Mouse (Mus musculus): Measurements from ENCODE around the gene Glyat. TPM values are rescaled to one million over a fixed set of nuclear protein-coding genes. Genes with fewer than 3 reads are reported as not detected.
"Not testable (repeated sequence)": the region's sequence is repeated elsewhere in the genome, so short reads cannot be mapped to it uniquely, and the experiment has no call there.

Glyat gene
- total RNA-seq (2021) = under 1 TPM; 0.20 to 0.36 TPM
- long read RNA-seq = 0 reads

DNA sequence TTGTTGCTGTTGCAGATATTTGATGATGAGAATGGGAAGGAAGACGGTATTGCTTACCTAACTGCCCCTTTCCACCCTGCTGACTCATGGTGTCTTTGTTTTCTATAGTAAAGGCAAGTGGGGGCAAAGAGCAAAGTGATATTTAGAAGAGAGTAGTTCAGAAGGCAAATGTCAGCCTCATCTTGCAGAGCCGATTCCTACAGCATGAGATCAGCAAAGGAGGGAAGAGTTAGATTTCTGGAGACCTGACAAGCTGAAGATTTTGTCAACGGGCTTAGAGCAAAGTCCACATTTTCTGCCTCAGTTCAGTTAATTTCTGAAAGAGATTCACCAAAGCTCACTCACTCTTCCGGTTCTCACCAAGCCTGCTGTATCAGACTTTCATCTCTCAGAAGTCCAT is at the start of gene Glyat:
Gene Glyat (plus strand): TSS at position 133 of the 400 bp plus-strand sequence.
- no peak for DNase-seq (ENCODE audit: low spot score in 2 of 2)

DNA sequence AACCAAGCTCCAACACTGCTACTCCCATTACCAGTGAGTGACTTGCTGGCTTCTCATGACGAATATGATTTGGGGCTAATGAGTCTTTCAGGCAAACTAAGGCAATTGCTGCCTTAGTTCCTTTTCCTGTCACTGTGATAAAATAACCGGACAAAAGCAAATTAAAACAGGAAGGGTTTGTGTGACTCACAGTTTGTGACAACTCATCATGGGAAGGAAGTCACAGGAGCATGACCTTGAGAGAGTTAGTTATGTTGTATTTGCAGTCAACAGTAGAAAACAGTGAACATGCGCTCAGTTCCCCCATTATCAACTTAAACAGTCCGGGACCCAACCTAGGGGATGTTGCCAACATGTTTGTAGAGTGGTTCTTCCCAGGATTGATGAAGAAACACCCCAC is 47.8 kb upstream of the Glyat start:
- DNase-seq (ENCODE audit: low spot score in 2 of 2) = no peak

DNA sequence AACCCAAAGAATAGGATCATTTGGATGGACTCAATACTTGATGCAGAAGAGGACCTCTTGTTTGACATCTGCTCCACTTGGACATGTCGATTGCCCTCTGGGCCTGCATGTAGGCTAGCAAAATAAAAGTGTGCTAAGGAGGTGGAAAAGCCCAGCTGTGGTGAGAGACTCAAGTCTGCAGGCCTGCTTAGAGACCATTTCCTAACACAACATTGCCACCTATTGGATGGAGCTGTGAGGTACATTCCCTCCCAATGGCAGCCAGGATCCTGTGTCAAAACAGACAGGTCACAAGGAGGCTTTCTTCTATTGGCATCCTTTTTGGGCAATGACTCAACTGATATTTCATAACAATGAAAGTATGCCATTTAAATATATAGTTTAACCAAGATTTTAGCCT is 41.2 kb upstream of the Glyat start:
- DNase-seq (ENCODE audit: low spot score in 2 of 2) = peak; percentile 54 to 86

DNA sequence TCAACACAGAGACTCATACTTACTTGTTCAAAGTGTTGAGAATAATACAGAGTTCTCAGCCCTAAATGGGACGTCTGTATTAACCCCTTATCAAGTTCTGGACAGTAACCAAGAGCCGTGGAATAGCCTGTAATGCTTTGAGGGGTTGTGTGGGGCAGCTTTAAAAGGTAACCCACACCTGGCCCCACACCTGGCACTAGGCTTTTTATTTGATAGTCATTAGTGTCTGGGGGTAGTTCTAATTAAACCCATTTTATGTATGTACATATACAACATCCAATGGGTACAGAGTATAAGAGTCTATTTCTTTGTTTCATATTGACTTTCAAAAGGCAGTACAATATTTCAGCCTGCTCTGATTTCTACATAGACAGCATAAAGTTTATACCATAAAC is 38.0 kb upstream of the Glyat start:
- no peak for DNase-seq (ENCODE audit: low spot score in 2 of 2)

DNA sequence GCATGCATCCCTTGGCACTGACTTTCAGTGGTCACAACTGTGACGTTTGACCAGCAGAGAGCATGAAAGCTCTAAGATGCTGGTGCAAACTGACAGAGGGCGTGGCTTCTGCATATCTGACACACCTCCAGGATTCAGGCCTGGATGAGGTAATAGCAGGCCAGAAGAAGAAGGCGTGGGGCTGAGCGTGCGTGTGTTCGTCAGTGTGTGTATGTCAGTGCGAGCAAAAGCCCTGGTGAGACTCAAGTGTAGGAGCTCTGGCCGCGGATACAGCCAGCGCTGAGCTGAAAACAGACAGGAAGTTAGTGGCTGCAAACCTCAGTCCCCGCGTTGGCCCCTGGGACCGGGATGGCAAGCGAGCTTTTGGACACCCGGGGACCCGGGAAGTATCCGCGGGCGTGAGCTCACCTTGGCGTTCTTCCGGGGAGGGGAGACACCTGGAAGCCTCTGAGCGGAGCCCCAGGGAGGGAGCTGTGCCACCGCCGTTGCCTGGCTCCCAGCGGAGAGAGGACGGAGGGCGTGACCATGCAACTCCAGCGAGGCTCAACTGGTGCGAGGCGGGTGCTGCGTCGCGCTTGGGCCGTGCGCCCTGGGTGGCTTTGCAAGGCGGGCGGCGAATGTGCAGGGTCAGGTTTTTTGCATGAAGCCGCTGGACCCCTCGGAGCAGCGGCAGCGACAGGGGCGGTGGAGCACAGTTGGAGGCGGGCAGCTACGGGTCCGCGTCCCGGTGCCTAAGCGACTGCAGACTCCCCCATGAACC is 37.4 kb upstream of the Glyat start:
- peak; percentile 41 to 63 for DNase-seq (ENCODE audit: low spot score in 2 of 2)

DNA sequence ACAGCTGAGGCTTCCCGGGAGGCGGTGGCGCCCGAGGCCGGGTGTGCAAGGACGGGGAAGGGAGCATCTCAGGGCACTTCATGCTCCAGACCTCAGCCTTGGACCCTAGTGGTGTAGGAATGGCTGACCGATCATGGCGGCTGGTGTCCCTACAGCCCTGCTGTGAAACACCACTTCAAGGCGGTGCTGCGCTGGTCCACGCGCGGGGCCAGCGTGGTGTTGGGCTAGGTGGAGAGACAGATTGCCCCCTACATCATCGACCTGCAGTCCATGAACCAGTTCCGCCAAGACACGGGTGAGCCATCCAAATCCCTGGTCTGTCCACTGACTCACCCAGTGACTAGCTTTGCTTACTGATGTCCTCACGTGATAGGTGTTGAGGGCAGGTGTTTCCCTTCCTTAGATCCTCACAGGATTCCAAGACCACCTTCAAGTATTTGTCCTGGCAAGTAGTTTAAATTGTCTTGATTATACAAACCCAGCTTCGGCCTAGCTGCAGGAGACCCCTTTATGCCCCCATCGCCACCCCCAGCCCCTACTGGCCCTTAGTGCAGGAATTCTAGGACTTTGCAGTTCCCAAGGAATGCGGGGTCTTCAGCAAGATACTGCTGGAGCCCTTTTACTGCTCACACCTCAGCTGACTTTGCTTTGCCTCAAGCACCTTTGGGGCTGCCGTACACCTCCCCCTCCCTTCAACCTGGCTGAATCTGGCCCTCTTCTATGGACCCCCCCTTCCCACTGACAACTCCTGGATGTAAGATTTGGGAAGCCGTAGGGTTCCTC is 36.6 kb upstream of the Glyat start:
- DNase-seq (ENCODE audit: low spot score in 2 of 2) = peak in 1 of 2 experiments; percentile 12

DNA sequence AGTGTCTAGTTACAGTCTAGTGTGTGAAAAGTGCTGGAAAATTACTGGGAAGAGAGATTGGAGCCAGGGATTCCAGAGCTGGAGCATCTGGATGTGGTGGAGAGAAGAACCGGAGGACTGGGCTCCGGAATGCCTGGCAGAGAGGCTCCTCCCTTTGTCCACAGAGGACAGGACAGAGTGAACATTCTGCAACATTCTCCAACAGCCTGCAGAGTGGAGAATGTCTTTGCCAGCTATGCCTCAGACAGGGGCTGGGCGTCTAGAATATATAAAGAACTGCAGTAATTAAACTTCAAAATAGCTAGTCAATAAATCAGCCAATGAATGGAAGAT is 36.1 kb upstream of the Glyat start:
- DNase-seq (ENCODE audit: low spot score in 2 of 2) = no peak

DNA sequence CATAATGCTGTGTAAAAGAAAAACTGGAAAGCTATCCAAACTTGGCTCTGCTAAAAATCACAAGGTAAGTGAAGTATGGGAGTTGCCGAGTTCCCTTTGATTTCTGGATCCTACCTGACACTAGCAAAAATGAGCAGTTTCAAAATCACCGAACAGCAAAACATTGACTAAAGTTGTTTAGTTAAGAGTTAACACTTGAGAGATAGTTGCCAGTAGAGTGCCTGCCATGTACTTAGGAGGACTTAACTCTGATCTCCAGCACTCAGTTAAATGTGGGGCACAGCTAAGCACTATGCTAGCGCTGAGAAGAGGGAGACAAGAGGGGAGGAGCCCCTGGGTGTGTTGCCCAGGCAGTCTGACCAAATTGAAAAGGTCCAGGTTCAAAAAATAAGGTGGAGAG is 34.4 kb upstream of the Glyat start:
- DNase-seq (ENCODE audit: low spot score in 2 of 2) = no peak

DNA sequence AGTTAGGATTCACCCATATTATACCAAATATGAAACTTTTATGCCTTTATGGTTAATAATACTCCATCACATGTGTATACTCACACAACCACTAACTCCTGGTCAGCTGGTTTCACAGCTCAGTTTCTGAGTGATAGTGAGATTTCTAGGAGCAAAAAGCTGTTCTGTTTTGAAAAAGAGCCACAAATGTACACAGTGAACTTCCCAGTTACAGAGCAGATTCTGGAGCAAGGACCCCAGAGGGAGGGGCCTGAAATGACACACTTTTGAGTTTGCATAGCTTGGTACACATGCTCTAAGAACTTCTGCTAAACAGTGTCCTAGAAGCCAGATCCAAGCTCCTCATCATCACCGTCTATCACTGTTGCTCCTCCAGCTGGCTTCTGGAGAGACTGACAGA is 33.4 kb upstream of the Glyat start, which contains the start of gene Gm4952:
Gene Gm4952 (plus strand): TSS at position 301 of the 400 bp plus-strand sequence.
- no peak for DNase-seq (ENCODE audit: low spot score in 2 of 2)

DNA sequence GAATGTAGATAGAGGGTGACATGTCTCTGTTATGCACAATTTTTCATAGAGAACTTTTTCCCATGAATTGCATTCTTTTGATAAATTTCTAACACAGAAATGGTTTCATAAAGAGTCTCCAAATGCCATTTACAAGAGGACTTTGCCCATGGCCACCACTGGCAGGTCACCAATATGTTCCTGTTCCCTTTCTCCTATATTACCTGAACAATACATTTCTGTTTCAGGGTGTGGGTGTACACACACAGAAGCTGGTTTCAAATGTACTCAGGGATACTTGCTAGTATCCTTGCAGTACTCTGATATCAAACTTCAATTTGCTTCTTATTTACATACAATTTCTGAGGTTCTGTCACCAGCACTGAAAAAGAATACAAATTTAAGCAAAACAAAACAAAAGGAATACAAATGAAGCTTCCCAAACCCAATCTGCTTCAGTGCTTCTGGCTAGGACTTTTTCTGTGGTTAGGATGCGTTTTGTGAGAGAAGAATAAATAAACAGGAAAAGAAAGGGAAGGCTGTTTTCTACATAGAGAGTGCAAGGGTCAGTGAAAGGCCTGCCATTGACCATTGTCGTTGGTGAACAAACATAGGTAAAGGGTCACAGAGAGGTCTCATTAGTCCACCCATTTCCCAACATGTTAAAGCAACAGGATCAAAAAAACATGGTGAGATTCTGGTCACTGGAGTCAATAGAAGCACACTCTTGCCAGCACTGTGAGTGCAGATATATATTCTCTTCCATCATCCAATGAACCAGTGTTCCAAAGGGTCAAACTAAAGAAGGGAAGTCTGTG is 32.2 kb upstream of the Glyat start:
- DNase-seq (ENCODE audit: low spot score in 2 of 2) = no peak

DNA sequence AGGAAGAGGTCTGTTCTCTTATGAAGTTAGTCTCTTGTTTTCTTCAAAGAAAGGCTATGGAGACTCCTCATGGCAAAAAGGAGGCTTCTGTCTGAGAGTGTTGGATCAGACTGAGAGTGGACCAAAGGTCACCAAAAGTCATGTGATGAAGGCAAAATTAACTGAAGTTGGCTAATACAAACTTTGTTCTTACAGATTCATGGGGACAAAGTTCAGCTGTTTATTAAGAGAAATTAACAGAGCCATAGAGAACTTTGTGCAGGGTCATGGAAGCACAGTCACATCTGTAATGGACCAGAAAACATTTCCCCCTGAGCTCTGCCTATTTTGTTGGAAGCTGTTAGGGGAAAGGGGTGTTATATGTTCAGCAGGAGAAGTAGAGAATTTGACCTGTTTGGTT is 24.8 kb upstream of the Glyat start:
- no peak for DNase-seq (ENCODE audit: low spot score in 2 of 2)

DNA sequence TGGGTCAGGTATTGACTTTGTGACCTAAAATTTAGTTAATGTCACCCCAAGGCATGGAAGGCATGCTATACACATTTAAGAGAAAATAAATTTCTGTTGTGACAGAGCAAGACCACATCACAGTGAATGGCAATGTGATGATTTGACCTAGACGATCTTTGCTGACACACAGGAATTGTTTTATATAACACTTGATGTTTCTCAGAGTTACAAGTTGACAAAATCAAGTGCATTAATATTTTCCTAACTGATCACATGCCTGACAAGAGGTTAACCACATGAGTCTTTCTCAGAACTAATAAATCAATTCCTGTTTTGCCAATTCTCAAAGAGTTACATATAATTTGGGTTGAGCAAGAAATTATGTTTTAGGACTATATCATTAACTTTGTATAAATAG is 19.5 kb upstream of the Glyat start:
- no peak for DNase-seq (ENCODE audit: low spot score in 2 of 2)

DNA sequence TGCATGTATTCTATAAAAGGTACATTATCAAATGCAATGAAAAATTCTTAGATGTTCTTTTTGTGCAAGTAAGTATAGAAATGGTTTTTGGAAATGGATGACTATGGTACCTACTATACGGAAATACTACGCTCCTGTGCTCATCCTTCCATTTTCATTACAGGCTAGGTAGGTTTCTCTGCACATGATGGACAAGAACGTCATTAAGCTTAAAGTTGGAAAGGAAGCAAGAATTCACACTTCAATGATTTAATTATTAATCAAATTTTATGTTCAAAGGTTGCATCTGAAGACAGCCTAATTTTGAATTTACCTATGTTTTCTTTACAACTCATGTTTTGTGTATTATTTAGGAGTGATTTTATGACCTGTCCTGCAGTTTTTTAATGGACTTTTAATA is 1.2 kb downstream of the Glyat start:
- no peak for DNase-seq (ENCODE audit: low spot score in 2 of 2)

DNA sequence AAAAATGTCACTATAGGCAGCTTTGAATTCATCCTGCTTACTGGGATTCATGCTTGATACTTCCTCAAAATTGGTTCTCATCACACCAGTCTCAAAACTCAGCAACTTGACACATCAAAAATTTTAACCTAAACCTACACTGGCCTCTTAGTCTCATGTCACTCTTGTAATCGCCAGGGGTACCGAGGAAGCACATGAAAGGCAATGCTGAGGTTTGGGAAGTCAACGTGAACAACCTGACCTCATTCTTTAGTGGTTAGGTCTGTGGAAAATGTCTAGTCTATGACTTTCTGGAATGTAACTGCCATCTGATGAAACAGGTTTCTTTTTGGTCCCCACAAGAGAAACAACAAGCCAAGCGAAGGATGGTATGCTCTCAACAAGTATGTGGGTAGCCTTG is 1.9 kb downstream of the Glyat start:
- no peak for DNase-seq (ENCODE audit: low spot score in 2 of 2)

DNA sequence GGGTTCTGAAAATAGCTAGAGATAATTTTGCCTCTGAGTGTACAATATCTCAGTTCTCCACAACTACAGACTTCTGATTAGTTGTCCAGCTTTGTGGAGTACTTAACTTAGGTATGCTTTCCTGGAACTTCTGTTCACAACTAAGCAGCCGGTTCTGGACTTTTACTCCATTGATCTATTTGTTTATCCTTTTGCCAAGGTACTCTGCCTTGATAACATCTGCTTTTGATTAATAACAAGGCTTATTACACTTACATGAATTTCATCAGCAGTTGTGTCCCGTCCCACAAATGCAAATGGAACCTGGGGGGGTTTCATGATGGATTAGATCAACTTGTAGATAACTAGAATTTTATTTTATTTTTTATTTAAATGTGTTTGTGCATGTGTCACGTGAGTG is 3.8 kb downstream of the Glyat start:
- no peak for DNase-seq (ENCODE audit: low spot score in 2 of 2)

DNA sequence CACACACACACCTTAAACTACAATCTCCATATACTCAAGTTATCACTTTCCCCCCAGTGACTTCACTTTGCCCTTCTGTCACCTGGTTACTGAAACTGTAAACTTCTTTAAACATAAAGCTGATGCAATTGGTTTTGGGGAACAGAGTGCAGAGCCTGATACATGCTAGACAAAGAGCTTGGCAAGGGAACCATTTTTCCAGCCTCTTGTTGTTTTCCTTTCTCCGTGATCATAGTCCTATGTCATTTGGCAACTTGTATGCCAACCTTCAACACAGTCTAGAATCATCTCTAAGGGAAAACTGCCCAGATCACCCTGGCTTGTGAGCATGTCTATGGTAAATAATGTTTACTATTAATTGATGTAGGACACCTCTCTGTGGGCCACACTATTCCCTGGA is 4.9 kb downstream of the Glyat start:
- DNase-seq (ENCODE audit: low spot score in 2 of 2) = no peak

DNA sequence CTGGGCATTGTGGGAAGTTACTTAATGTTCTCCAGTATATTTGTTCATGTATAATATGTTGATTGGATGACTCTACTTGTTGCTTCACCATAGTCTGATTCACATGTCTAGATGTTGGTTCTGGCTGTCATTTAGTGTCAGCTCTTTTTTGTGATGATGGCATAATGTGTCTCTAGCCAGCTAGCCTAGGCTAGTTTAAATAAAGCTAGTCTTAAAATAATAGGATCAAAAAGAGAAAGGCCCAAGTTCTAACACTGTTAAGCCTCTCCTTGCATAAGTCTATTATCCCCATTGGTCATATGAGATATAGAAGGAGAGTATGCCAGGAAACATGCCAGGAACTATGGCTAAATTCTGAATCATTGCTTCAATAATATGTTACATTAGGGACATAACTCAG is 16.4 kb downstream of the Glyat start:
- DNase-seq (ENCODE audit: low spot score in 2 of 2) = no peak

DNA sequence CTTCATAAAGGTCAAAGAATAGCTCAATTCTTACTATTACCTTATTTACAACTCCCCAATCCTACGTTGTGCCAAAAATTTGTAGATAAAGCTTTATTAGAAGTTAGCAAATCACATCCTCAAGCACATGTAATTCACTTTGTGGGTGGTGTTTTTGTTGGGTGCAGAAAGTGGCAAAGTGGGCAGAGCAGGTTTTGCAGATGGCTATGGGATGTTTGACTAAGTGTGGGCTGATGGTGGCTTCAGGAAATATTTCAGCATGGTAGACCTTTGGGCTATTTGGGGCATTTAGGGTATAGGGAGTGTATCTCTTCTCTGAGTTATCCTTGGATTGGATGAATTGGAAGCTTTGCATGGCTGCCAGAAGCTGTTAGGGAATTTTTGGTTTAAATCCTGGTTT is 33.0 kb downstream of the Glyat start:
- DNase-seq (ENCODE audit: low spot score in 2 of 2) = no peak

DNA sequence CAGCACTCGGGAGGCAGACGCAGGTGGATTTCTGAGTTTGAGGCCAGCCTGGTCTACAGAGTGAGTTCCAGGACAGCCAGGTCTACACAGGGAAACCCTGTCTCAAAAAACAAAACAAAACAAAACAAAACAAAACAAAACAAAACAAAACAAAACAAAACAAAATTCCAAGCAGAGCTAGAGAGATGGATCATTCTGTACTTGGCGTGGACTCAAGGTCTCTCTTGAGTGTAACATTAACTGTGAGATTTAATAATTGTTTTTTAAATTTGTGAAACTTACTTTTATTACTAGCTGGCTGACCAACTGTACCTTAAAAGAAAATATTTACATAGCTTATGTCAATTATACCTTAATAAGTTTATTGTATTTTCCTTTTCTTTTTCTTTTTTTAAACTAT is 35.5 kb downstream of the Glyat start:
- not testable (repeated sequence) for DNase-seq (ENCODE audit: low spot score in 2 of 2)

DNA sequence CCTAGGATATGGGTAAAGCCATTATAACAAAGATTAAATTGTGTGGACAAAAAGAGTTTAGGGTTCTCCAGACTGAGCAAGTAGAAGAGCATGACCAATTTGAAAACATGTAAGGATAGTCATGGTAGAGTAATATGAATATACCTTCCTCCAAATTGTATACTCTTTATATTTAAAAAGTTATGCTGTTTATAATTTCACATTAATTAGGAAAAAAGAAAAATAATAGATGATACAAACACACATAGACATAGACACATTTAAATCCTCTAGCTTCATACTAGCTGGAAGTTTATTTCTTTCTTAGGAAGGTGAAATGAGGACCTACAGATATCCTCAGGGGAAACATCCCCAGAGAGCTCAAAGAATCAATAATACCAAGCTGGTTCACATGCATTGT is 37.0 kb downstream of the Glyat start, which contains the start of gene Olfr1442:
Gene Olfr1442 (plus strand): TSS at position 301 of the 400 bp plus-strand sequence.
- no peak for DNase-seq (ENCODE audit: low spot score in 2 of 2)

DNA sequence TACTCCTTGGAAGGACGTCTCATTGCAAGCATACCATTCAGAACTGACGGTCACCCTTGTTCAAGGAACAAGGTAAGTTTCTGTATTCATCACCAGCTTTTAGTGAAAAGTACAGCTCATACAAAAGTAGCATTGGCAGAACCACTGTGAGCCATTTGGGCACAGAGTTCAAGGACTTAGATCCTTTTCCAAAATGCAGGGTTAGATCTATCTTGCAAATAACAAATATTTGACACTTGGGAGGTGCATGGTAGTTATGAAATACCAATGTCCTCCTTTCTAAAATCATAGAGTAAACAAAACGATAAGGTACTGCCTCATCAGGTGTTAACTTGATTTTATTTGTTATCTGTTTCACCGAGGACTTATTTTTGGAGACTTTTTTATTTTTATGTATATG is 37.9 kb downstream of the Glyat start:
- no peak for DNase-seq (ENCODE audit: low spot score in 2 of 2)

DNA sequence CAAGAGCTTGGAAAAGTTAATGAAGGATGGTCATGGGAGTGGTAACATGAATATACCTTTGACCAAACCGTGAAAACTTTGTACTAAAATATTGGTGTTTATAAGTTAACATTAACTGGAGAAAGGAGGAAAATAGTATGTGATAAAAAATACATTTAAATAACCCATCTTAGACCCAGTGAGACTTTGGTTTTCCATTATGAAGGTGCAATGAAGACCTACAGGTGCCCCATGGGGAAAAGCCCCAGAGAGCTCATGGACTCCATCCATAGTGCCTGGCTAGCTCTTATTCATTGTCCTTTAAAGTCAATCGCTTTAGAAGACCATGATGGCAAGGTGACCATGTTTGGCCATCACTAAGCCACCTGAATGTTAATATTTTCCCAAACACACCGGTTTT is 44.7 kb downstream of the Glyat start, which contains the start of gene Olfr1443:
Gene Olfr1443 (plus strand): TSS at position 301 of the 400 bp plus-strand sequence.
- no peak for DNase-seq (ENCODE audit: low spot score in 2 of 2)
